Mouse (Mus musculus): ENCODE data around the gene Olfr145.

DNA sequence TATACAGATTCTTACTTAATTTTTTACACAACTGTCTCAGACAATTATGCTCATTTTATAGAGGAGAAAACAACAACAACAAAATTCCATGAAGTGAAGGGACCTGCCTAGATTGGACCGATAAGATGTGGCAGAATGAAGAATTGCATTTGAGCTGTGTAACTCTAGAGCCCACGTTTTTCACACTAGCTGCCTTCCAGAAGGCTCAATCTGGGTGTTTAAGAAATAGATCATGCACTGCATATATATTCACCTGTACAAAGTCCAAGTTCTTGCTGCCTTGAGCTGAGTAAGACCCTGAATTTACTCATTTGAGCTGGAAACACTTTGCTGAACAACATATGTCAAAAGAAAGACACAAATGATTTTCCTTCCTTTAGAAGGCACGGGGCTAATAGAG lies 9.0 kb downstream of the Olfr145 start:
- TF ChIP-seq POLR2A (IDR thresholded peaks at IDR 0.05; ENCODE audit: insufficient read depth, low read depth, low read length) (no peak), CTCF (IDR thresholded peaks at IDR 0.05; ENCODE audit: insufficient read depth, low read depth, low read length) (no peak)
